Mouse (Mus musculus): ENCODE measurements around the gene Avp.
"Not testable (repeated sequence)": the region's sequence is repeated elsewhere in the genome, so short reads cannot be mapped to it uniquely, and the experiment has no call there.

Avp gene

GRCm38 (mm10) chr2:130582552-130582951 is at the start of gene Avp:
Gene Avp (minus strand): TSS chr2:130582554.
- DNase-seq (ENCODE audit: low spot score) = no peak

GRCm38 (mm10) chr2:130629839-130630203 is 47.5 kb upstream of the Avp start, which contains the start of the genes Fastkd5 and Ubox5:
Gene Fastkd5 (minus strand): TSS chr2:130630027.
Gene Ubox5 (minus strand): TSS chr2:130630038.
- peak; percentile 73 for DNase-seq (ENCODE audit: low spot score)

GRCm38 (mm10) chr2:130629080-130629838 is 46.9 kb upstream of the Avp start:
- no peak for DNase-seq (ENCODE audit: low spot score)

GRCm38 (mm10) chr2:130628424-130628823 is 46.1 kb upstream of the Avp start:
- no peak for DNase-seq (ENCODE audit: low spot score)

GRCm38 (mm10) chr2:130618972-130619371 is 36.6 kb upstream of the Avp start:
- no peak for DNase-seq (ENCODE audit: low spot score)

GRCm38 (mm10) chr2:130613091-130613490 is 30.7 kb upstream of the Avp start:
- no peak for DNase-seq (ENCODE audit: low spot score)

GRCm38 (mm10) chr2:130602195-130602594 is 19.8 kb upstream of the Avp start:
- no peak for DNase-seq (ENCODE audit: low spot score)

- DNase-seq (ENCODE audit: low spot score) = no peak
Measured at GRCm38 (mm10) chr2:130598399-130598798, 16.0 kb upstream of the Avp start.

GRCm38 (mm10) chr2:130597601-130598010 is 15.3 kb upstream of the Avp start:
- peak; percentile 46 for DNase-seq (ENCODE audit: low spot score)

- DNase-seq (ENCODE audit: low spot score) = no peak
Measured at GRCm38 (mm10) chr2:130595596-130595995, 13.2 kb upstream of the Avp start.

GRCm38 (mm10) chr2:130591016-130591415 is 8.7 kb upstream of the Avp start:
- no peak for DNase-seq (ENCODE audit: low spot score)

- DNase-seq (ENCODE audit: low spot score) = no peak
Measured at GRCm38 (mm10) chr2:130589761-130590160, 7.4 kb upstream of the Avp start.

GRCm38 (mm10) chr2:130589157-130589556 is 6.8 kb upstream of the Avp start:
- DNase-seq (ENCODE audit: low spot score) = no peak

- no peak for DNase-seq (ENCODE audit: low spot score)
Measured at GRCm38 (mm10) chr2:130588373-130588772, 6.0 kb upstream of the Avp start.

GRCm38 (mm10) chr2:130586016-130586415 is 3.7 kb upstream of the Avp start:
- DNase-seq (ENCODE audit: low spot score) = no peak

- DNase-seq (ENCODE audit: low spot score) = no peak
Measured at GRCm38 (mm10) chr2:130583902-130584560, 1.7 kb upstream of the Avp start.

- DNase-seq (ENCODE audit: low spot score) = no peak
Measured at GRCm38 (mm10) chr2:130581201-130581600, 1.2 kb downstream of the Avp start.

- DNase-seq (ENCODE audit: low spot score) = no peak
Measured at GRCm38 (mm10) chr2:130579791-130580190, 2.6 kb downstream of the Avp start.

- DNase-seq (ENCODE audit: low spot score) = peak; percentile 56
Measured at GRCm38 (mm10) chr2:130578148-130578547, 4.2 kb downstream of the Avp start.

GRCm38 (mm10) chr2:130577632-130578031 is 4.7 kb downstream of the Avp start:
- DNase-seq (ENCODE audit: low spot score) = no peak

GRCm38 (mm10) chr2:130577021-130577420 is 5.3 kb downstream of the Avp start:
- DNase-seq (ENCODE audit: low spot score) = no peak

GRCm38 (mm10) chr2:130576564-130576963 is 5.8 kb downstream of the Avp start:
- not testable (repeated sequence) for DNase-seq (ENCODE audit: low spot score)

- no peak for DNase-seq (ENCODE audit: low spot score)
Measured at GRCm38 (mm10) chr2:130575873-130576272, 6.5 kb downstream of the Avp start, which contains the start of gene Oxt. Gene Oxt (plus strand): TSS chr2:130576173.

Data from left cerebral cortex, adult 11 months (tissue).